Mouse (Mus musculus): ENCODE results near the gene Donson.
A peak's percentile ranks its signal among the peaks of the same experiment; 100 is the strongest.
"Not testable (repeated sequence)": the region's sequence is repeated elsewhere in the genome, so short reads cannot be mapped to it uniquely, and the experiment has no call there.

The Donson gene

DNA sequence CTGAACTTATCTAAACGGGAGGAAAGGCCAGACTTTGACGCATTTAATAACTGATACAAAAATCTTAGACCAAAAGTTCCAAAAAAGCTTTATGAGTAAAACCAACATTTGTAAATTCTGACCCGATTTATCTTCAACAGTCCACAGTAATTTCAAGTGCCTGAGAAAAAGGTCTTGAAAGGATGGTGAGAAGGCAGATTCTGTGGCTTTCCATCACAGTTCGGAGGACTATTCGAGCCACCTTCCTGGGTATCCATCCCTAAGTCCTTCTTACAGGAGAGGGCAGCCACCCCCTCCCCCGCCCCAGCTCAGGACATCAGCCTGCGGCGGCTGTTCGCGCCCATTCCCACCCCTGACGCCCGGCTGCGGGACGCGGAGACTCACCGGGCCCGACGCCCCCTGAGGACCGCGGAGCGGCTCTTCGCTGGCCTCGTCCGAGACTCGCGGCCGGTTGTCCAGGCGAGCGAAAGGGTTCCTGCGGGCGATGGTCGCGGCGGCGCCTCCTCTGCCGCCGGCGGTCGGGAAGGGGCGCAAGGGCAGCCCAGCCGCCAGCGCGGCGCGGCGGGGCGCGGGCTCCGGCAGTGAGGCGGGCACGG, 449 bp downstream of the Donson start:
- DNase-seq (ENCODE audit: low spot score in 2 of 2) = no peak

DNA sequence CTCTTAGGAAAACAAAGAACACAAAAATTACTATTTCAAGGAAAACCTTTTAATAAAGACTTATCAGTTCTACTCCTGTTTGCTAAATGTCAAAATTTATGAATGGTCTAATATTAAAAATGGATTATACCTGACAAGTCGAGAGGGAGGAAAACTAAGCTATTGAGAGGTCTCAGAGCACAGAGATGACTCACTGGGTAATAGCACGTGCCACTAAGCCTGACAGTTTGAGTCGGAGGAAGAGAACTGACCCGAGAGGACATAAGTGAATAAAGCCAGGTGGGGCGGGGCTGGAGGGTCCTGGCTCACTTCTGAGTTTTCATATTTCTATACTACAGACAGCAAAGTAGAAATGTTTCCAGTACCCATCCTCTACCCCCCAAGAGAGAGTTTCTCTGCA, 2.2 kb downstream of the Donson start:
- no peak for DNase-seq (ENCODE audit: low spot score in 2 of 2)

DNA sequence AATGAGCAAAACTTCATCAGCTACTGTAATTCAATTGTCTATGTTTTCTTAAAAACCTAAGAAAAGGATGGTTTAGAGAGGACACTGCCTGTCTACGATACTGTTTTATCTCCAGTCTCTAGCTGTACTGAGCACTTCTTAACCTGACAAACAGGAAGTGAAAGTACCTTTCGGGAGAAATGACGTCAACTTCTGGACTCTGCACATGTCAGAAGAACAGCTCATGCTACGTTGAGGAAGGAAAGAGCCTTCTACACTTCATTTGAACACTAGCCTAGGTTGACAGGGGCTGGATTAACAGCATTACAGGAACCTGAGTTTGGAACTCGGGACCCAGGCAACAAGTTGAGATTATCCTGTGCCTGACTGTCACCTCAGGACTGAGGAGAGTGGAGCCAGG, 3.0 kb downstream of the Donson start:
- no peak for DNase-seq (ENCODE audit: low spot score in 2 of 2)

DNA sequence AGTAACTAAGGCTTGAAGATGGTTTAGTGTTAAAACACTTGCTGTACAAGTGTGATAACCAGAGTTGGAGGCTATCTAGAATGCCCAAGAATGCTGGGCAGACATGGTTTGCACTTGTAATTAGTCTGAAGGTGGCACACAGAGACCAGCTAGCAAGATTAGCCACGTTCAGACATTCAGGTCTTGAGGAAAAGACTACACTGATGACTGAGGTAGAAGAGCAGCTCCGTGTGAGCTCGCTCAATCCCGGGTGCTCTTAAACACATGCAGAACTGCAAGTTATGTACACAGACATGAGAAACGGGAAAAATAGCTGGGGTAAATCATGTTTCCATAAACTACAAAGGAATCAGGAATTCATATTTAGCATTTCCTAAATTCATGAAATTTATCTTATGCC, 7.9 kb downstream of the Donson start:
- no peak for DNase-seq (ENCODE audit: low spot score in 2 of 2)

DNA sequence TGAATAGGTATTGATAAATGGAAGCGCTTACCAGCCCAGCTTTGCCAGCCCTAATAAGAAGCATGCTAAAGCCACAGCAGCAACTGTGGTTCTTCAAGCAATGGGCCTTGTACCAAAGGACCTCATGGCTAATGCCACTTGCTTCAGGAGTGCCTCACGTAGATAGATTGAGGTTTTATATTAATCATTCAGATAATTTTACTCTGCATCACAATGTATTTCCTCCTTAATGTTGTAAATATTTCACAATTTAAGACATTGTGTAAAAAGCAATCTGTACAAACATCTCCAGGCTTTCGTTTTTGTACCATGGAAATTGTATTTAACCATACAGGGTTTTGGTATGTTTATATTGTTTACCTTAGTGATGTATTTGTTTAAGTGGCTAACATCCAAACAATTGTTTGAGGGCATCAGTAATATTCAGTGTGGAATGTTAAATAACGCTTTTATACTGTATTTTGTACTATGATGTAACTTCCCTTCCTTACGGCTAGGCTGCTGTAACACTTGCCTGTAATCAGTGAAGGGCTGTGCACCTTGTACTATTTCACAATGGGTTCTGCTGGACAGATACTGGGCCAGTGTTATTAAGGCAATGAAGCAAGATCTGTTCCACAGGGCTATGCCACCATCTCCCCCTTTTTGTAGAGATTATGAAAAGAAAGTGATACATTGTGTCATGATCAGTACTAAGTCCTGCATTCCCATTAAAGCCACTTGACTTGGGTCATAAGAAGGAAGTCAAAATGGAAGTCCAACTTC, 10.2 kb downstream of the Donson start:
- DNase-seq (ENCODE audit: low spot score in 2 of 2) = no peak

DNA sequence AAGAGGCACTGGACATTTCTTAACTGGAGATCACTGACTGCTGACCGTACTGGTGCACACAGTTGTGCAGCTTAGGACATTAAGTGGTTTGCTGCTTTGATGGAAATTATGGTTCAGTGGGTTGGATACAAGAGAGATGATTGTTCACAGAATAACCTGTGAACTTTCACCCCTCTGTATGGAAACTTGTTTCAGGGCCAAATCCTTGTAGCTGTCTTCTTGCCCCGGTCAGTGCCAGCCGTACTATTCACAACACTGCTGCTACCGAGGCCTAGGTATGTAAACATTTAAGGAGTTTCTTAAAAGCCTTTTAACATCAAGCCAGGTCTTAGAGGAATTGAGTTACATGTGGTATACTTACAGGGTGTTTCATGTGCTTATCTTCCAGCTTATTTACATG, 14.1 kb downstream of the Donson start:
- DNase-seq (ENCODE audit: low spot score in 2 of 2) = no peak

DNA sequence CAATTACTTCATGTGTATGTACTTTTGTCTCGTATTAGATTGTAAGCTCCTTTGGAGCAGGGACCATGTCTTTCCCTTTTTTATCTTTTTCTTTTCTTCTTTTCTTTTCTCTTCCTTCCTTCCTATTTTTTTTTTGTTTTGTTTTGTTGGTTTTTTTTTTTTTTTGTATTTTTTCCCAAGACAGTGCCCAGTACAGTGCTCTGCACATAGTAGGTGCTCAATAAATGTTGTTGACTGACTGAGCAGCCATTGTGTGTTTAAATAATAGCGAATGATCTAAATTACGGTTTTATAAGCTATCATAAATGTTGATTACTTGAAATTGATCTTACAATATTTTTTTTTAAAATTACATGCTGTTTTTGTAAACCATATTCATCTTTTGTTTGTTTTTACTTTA, 24.8 kb downstream of the Donson start:
- no peak for DNase-seq (ENCODE audit: low spot score in 2 of 2)

DNA sequence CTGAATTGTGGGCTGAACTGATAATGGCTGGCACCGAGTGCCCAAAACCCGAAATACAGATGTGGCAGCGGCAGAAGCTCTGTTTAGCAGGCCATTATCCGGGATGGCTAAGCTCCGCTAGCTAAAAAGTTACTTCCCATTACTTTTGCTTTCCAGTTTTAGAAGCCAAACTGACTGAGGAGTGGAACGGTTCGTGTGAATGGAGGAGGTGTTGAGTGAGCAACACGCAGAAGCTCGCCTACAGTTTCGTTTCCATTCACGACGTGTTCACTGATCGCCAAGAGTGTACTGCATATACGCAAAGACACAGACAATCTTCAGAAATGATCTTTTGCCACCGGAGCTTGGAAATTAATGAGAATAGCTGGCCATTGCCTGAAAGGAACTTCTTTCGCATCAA, 26.2 kb downstream of the Donson start:
- DNase-seq (ENCODE audit: low spot score in 2 of 2) = no peak

DNA sequence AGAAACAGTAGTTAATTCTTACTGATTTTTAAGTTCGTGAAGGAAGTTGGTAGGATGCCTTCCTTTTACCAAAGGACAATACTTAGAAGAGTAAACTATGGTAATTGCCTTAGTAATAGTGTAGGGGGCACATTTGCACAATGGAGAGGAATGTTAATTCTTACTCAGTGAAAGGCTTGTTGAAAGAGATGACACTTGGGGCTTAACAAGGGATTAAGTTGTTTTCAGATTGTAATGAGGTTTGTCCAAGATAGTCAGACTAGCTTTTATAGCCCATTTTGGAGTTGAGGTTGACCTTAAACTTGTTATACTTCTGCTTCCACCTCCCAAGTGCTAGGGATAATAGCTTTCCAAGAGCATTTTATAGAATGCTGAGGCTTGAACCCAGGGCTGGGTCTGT, 27.2 kb downstream of the Donson start:
- DNase-seq (ENCODE audit: low spot score in 2 of 2) = no peak

DNA sequence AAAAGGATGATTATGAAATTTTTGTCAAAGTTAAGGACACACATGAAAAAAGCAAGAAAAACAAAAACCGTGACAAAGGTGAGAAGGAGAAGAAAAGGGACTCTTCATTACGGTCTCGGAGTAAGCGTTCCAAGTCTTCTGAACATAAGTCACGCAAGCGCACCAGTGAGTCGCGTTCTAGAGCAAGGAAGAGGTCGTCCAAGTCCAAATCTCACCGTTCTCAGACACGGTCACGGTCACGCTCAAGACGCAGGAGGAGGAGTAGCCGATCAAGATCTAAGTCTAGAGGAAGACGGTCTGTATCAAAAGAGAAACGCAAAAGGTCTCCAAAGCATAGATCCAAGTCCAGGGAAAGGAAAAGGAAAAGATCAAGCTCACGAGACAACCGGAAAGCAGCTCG, 28.8 kb downstream of the Donson start:
- no peak for DNase-seq (ENCODE audit: low spot score in 2 of 2)

DNA sequence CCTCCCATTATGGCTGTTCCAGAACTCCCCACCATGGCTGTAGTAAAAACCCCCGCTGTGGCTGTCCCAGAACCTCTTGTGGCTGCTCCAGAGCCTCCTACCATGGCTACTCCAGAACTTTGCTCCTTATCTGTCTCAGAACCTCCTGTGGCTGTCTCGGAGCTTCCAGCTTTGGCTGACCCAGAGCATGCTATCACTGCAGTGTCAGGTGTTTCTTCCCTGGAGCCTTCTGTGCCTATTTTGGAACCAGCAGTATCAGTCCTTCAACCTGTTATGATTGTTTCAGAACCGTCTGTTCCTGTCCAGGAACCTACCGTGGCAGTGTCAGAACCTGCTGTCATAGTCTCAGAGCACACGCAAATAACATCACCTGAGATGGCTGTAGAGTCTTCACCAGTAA, 30.1 kb downstream of the Donson start:
- no peak for DNase-seq (ENCODE audit: low spot score in 2 of 2)

DNA sequence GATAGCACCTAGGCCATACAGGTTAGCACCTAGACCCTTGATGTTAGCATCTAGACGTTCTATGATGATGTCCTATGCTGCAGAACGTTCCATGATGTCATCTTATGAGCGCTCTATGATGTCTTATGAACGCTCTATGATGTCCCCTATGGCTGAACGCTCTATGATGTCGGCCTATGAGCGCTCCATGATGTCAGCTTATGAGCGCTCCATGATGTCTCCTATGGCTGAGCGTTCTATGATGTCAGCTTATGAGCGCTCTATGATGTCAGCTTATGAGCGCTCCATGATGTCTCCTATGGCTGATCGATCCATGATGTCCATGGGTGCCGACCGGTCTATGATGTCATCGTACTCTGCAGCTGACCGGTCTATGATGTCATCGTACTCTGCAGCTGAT, 31.3 kb downstream of the Donson start:
- DNase-seq (ENCODE audit: low spot score in 2 of 2) = no peak

DNA sequence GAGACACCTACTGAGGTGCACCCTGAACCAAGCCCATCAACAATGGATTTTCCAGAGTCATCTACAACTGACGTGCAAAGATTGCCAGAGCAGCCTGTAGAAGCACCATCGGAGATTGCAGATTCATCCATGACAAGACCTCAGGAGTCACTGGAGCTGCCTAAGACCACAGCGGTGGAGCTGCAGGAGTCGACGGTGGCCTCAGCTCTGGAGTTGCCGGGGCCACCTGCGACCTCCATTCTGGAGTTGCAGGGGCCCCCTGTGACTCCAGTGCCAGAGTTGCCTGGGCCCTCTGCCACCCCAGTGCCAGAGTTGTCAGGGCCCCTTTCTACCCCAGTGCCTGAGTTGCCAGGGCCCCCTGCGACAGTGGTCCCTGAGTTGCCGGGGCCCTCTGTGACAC, 33.3 kb downstream of the Donson start:
- no peak for DNase-seq (ENCODE audit: low spot score in 2 of 2)

DNA sequence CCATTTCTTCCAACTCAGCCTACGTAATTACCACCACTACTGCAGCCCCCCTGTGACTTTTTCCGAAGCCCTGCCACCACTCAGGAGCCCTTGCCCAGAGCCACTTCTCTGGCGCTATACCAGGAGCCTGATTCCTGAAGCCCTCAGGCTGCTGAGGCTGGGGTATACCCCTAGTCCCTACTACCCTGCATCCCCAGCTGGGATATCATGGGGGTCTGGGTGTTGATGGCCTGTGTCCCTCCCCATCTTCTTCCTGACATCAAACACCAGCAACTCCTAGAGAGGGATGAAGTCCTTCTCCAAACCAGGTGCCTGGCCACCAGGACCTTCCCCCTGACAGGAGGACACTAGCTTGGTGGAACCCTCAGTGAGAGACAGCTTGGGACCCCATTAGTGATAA, 36.4 kb downstream of the Donson start:
- no peak for DNase-seq (ENCODE audit: low spot score in 2 of 2)

DNA sequence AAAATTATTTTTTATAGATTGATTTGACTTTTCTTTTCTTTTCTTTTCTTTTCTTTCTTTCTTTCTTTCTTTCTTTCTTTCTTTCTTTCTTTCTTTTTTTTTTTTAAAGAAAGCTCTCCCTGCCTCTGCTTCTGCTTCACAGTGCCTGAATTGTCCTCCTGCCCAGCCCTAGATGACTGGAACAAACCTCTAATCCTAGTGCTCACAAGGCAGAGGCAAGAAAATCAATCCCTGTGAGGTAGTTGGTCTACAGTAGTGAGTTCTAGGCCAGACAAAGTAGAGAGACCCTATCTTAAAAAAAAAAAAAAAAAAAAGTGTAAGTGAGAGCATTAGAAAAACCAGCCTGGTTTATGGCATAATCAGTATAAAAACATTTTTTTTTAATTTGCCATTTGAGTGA, 38.8 kb downstream of the Donson start:
- DNase-seq (ENCODE audit: low spot score in 2 of 2) = no peak

DNA sequence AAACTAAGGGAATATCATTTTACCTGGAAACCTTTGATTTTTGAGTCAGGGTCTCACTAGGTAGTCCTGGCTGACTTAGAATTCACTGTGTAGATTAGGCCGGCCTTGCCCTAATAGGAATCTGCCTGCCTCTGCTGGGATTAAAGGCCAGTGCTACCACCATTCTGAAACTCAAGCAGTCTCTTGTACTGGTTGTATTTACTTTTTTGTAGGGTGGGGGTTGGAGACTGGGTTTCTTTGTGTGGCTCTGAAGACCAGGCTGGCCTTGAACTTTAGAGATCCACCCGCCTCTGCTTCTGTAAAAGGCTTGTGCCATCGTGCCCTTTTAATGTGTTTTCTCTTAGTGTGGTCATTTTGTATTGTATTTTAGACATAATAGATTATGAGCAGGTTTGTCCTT, 39.3 kb downstream of the Donson start:
- no peak for DNase-seq (ENCODE audit: low spot score in 2 of 2)

DNA sequence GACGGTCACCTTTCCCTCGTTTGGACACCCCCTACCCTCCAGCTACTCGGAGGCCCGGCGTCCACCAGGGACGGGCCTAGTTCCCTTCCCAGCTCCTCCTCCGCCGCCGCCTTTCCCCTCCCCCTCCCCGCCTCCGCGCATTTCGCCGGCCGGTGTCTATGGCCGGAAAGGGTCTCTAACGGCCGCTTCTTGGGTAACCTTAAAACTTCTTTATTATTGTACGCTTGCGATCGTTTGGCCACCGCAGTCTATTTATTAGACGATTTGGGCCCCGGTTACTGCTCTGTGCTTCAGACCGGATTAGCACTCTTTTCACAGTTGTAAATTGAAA, 40.4 kb downstream of the Donson start:
- DNase-seq (ENCODE audit: low spot score in 2 of 2) = peak; percentile 69 to 70

DNA sequence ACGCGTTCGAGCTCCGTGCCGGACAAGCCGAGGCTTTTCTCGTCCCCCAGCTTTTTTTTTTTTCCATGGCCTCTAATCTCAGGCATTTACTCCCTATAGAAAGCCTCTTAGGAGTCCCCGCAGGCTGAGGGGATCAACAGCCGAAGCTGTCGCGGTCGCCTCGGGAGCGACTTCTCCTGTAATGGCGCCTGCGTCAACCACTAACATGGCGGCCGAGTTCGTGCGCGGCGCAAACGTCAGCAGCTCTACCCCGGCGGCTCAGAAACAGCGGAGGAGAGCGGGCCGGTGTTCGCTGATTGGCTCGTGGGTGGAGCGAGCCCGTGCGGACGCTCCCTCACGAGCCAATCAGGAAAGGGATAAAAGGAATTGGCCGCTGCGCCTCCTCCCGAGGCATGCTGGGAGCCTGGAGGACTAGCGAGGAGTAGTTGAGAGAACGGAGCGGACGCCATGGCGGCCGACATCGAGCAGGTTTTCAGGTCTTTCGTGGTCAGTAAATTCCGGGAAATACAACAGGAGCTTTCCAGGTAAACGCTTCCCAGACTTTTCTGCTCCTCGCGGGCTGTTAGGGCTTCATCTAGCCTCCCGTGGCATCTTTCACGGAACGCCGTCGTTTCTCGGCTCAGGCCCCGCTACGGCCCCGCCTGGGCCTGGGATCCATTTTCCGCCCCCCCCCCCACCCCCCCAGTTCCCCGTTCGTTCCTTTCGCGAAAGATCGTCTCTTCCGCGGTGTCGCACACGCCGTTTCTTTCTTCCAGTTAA, 40.9 kb downstream of the Donson start, which contains the start of gene Son:
TSS of gene Son (plus strand) at position 46 of the 759 bp plus-strand sequence.
- DNase-seq (ENCODE audit: low spot score in 2 of 2) = peak; percentile 93 to 96

DNA sequence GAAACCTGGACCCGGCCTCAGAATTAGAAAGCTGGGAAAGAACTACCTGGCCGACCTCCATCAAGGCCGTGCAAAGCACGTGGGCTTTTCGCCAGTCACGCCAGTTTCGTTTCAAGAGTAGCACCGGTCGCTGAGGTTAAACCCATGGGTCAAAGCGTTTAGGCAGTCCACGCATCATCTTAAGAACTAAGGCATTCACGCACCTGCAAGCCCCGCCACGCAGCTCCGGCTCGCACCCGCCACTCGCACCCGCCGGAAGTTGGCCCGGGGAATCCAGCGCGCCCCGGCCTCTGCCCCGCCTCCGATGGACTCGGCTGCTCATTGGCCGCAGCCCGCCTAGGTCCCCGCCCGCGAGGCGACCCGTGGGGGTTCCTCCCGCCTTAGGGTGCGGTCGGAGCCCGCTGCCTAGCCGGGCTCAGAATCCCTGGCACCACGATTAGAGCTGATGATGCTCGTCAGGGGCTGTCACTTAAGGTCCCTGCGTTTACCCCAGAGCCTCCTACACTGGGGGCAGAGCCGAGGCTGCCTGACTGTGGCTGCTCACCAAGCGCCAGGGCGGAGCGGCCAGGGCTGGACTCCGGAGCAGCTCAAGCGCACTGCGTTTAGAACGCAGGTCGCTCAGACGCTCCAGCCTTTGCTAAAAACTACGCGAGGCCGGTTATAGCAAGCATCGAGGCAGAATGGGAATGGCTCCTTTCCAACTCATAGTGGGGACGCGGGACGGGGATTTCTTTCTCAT, 41.7 kb downstream of the Donson start, which contains the start of gene Gart:
TSS of gene Gart (minus strand) at position 272 of the 739 bp plus-strand sequence.
- peak; percentile 93 to 94 for DNase-seq (ENCODE audit: low spot score in 2 of 2)

DNA sequence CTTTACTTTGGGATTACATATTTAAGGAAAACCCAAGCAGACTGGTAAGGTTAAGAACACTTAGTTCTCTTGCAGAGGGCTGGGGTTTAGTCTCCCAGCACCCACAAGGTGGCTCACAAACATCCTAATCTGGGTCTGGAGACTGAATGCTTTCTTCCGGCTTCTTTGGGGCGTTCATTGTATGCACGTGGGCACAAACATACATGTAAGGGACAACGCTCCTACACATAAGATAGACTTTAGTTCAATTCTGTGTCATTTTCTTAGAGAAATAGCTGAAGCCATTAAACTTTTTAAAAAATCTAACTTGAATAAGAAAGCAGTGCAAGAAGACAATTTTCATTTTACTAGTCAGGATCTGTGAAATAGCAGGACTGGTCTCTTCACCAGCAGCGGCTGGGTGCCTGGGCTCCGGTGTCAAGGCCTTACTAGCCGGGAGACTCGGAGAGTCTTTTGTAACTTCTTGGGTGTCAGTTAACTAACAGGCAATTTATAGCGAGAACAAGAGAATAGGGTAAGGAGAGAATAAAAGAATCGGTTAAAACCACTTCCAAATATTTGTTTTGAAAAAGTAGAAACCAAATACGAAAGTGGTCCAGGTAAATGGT, 42.5 kb downstream of the Donson start:
- peak; percentile 32 to 50 for DNase-seq (ENCODE audit: low spot score in 2 of 2)

DNA sequence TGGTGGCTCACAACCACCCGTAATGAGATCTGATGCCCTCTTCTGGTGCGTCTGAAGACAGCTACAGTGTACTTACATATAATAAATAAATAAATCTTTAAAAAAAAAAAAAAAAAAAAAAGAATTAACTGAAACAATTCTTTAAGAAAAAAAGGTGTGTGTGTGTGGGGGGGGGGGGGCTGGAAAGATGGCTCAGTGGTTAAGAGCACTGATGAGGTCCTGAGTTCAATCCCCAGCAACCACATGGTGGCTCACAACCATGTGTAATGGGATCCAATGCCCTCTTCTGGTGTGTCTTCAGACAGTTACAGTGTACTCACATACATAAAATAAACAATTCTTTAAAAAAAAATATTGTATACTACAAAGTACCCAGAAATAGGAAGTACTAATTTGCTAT, 43.1 kb downstream of the Donson start:
- not testable (repeated sequence) for DNase-seq (ENCODE audit: low spot score in 2 of 2)

DNA sequence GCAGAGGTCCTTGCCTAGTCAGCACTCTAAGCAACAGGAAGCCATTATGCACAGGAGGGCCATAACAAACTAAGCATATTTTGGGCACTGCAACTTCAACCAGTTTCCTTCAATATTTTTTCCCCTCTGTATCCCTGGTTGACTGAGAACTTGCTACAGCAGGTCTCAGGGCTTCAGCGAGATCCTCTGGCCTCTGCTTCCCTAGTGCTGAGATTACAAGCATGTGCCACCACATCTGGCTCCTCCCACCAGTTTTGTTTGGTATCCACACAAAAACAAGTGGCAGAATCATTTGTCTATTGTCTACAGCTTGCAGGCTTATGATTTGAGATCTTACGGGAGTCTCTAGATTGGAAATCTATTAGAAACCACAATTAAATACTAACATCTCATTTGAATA, 43.7 kb downstream of the Donson start:
- DNase-seq (ENCODE audit: low spot score in 2 of 2) = no peak
